Mouse (Mus musculus) left cerebral cortex, postnatal 14 days (tissue): ENCODE data around the gene Icmt. TPM values are rescaled to one million over a fixed set of nuclear protein-coding genes. Genes with fewer than 3 reads are reported as not detected.

Experiments
- DNase-seq, 2 experiments: peaks; one replicate each; pipeline ENCODE4 v3.0.0; 2021 to 2022; ENCODE audit warnings: low spot score in 2 of 2, mixed read lengths in 1 of 2
- intact Hi-C: fragments of 180-260 bp; cut with DNase I; formaldehyde crosslinking; loops from one replicate; pipeline ENCODE4 v1.15.1; 2025
- long read RNA-seq, 2 experiments: library from polyadenylated mRNA; stranded (forward); transcript quantifications; one replicate each; pipeline ENCODE4 v2.0.0; 2021
- total RNA-seq, 2 experiments: library from RNA; stranded (reverse); gene quantifications; 2 replicates each; pipeline ENCODE4 v1.2.3; 2021

Gene Icmt
- 10 to 100 TPM; 43.1 to 45.0 TPM for total RNA-seq
- long read RNA-seq, experiment 1, full-length matches to known transcripts: 28 of 41 reads
- long read RNA-seq, experiment 1, partial matches to known transcripts: 1 of 41 reads
- long read RNA-seq, experiment 1, other reads (novel, unspliced or antisense): 12 of 41 reads
- long read RNA-seq, experiment 2, full-length matches to known transcripts: 29 of 42 reads
- long read RNA-seq, experiment 2, partial matches to known transcripts: 2 of 42 reads
- long read RNA-seq, experiment 2, other reads (novel, unspliced or antisense): 11 of 42 reads

DNA sequence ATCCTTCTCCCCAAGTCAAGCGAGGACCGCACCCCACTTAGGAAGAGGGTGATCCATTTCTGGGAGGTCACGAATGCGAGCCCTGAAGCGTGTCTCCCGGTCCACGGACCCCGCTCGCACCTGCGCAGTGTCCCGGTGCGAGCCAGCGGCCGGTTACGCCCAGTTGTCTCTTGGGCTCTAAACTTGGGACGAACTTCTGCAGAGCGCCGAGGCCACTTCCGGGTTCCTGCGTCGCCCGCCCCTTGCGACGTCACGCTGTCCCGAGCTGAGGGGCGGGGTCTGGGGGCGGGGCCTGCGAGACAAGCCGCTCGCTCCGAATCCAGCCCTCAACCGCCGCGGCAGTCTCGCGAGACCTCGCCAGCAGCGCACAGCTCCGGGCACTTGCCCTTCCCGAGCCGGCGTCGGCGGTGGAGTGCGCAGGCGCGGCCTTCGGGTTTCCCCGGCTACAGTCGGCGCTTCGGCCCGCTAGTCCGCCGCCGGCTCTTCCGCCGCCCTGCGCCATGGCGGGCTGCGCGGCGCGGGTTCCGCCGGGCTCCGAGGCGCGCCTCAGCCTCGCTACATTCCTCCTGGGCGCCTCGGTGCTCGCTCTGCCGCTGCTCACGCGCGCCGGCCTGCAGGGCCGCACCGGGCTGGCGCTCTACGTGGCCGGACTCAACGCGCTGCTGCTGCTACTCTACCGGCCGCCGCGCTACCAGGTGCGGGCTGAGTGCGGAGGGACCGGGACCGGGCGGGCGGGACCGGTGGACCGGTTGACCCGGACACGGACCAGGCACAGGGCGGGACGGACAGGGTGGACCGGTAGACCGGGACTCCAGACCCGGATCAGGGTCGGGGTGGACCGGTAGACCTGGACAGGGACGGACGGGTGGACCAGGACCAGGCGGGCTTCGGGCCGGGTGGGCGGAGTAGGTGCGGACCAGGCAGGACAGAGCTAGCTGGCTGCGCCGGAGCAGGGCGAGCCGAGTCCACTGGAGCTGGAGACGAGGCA, at the start of gene Icmt:
Gene Icmt, plus strand, starts transcription at position 354 of the 988 bp plus-strand sequence.
- DNase-seq: peak; percentile 99
- intact Hi-C loops: loop anchor here (10.0 kb wide), 1 partner anchor 1658 kb away; the partner anchor contains the start of gene A430005L14Rik

DNA sequence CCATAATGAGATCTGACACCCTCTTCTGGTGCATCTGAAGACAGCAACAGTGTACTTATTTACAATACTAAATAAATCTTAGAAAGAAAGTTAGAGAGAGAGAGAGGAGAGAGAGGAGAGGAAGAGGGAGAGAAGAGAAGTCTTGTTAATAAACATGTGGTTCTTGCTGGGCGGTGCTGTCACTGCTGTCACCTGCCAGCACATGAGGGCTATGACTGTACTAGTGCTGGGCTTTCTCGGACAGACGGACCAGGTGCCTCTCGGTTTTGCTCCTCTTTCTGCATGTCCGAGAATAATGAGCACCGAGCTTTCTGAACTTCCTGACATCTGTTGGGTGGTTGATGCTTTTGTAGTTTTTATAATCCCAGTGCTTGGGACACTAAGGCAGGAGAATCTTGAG, 46.4 kb upstream of the Icmt start:
- intact Hi-C loops: no loop called here
- DNase-seq: no peak

DNA sequence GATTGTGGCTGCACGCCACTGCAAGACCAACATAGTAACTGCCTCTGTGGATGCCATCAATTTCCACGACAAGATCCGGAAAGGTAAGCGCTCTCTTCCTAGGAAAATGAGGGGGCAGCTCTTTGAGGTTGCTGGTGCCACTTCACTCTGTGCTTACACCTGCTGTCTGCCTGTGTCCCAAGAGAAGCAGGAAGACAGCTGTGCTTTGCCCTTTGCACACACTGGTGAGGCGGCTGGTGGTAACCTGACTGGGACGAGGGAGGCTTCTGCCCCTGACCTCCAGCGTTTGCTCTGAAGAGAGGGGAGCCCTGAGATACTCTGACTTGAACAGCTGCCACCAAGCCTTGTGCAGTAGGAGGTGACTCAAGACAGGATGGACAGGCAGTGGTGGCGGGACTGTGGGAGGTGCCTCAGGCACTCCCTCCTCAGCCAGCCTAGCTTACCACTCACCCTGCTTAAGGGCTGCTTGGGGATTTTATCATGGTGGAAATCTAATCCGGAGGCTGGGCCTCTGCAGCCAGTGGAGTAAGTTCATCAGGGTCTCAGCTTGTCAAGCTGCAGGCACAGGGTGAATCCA, 43.8 kb upstream of the Icmt start:
- DNase-seq: no peak
- intact Hi-C loops: no loop called here

DNA sequence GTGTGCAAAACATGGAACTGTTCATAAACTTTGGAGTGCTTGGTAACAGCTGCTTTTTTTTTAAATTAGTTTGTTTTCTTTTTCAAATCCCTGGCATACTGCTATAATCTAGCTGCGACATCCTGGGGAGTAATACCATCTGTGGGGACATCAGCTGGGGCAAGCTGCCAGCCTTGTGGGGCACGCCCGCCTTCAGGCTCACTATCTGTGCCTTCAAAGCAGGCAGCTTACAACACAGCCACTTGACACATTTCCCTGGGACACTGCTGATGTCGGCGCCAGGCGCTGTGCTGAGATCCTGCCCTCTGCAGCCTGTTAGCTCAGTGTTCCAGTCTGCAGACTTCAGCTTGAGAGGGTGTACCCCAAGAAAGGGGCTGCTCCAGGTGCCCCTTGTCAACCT, 40.0 kb upstream of the Icmt start:
- intact Hi-C loops: no loop called here
- DNase-seq: peak; percentile 74 to 84

DNA sequence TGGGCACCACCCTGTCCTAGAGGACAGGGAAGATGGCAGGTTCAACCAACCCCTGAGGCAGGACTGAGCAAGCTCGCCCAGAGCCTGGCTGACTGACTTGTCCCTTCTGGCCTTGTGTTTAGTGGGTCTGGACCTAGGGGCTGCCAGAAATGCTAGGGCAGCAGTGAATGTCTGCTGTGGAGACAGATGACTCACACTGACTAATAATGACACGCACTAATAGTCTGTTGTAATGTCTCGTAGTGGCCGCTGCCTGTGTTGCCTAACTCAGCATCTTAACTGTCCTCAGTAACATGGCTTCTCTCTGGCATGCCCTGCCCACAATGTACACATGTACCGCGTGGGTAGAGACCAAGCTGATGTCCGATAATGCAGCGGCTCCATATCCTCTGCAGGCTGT, 36.6 kb upstream of the Icmt start:
- no peak for DNase-seq
- intact Hi-C loops: loop anchor here (5.0 kb wide), 1 partner anchor 33 kb away; no protein-coding TSS in a partner anchor

DNA sequence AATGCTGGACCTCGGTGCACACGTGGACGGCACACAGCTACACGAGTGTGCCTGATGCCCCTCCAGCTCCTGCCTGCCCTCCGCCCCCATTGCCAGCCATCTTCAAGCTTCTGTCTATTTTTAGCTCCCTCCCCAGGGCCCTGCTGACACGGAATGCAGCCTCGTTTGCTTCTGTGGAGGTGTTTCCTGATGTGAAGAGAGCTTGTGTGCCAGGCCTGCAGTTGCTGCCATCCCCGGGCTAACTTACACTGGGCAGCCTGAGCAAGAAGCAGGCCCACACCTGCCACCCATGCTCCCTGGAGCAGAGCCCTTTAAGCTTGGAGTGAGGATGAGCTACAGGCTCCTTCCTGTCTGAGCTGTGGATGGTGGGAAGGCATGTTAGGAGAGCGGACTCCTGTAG, 34.8 kb upstream of the Icmt start:
- no peak for DNase-seq
- intact Hi-C loops: loop anchor here (5.0 kb wide), 1 partner anchor 35 kb away; no protein-coding TSS in a partner anchor

DNA sequence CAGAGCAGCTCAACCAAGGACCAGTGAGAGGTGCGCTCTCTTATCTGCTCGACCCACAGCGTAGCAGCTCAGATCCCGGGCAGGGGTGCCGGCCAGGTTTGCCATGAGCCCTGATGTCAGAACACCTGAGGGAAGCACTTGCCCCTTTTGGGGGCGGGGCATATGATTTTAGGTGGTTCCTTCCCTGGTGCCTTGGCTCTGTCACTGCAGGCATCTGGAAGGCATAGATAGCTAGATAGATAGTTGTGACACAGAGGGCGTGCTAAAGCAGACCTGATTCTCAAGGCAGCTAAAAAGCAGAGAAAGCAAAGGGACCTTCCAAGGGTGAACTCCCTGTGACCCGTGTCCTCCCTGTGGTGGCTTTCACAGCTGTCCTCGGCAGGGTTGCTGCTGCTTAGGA, 33.9 kb upstream of the Icmt start:
- intact Hi-C loops: loop anchor here (5.0 kb wide), 1 partner anchor 36 kb away; no protein-coding TSS in a partner anchor
- no peak for DNase-seq

DNA sequence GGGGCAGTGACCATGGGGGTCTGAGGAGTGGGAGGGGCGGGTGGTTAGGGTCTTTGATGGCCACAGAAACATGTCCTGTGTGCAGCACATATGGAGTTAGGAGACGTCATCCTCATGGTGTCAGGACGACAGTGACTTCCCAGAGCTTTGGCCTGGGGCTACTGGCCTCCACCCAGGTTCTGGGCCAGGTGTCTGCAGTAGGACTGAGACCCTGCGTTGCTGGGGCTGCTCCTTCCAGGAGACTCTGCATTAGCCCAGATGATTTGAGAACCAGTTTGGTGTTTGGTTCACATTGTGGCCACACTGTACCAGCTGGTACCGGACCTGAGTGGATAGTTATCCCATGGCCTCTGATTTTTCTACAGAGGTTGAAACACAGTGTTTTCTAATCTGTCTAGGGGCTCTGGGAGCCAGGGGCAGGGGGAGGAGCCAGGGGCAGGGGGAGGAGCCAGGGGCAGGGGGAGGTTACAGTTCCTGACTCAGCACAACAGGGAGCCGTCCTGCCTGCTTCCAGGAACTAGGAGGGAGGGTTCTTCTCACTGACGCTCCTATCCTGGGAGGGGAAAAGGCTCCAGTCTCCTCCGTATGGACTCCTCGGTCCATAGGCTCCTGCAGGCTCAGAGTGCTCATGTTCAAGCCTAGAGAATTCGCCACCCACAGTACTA, 33.4 kb upstream of the Icmt start:
- intact Hi-C loops: loop anchor here (5.0 kb wide), 1 partner anchor 36 kb away; no protein-coding TSS in a partner anchor
- no peak for DNase-seq

DNA sequence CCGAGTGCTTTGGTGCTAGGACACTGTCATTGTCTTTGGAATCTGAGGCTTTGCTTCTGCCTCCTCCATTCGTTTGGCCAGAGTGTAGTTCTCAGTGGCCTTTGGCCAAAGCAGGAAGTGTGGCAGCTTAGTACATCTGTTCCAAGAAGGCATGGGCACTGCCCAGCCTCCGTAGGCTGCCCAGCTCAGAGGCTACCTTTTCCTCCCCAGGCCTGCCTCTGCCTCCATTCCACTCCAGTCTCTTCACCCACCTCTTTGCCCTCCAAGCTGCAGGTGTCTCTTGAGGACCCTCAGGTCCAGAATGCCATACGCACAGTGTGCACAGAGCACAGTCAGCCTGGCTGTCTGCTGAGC, 32.9 kb upstream of the Icmt start:
- intact Hi-C loops: loop anchor here (5.0 kb wide), 1 partner anchor 37 kb away; no protein-coding TSS in a partner anchor
- no peak for DNase-seq

DNA sequence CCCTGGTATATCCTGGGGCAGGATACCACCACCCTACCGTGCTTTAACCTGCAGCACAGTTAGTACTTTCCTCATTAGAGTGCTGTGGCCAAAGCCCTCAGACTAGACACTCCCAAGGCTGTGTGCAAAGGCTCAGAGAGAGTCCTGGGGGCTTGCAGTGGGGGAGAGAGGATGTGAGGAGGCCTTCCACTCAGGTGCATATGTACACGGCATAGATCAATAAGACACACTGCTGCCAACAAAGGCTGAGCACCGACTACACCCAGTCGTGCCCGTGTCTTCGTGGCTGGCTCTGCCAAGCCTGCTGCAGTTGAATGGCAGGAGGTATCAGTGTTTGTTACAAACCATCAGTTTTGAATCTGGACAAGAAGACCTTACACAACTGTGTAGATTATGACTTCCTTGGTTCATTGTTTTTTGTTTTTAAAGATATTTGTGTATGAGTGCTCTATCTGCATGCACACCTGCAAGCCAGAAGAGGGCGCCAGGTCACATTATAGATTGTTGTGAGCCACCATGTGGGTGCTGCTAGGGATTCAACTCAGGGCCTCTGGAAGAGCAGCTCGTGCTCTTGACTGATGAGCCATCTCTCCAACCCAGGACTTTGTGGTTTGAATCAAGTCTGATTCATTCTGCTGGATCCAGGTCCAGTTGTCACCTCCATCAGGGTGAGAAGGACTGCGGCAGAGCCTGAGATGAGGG, 32.0 kb upstream of the Icmt start:
- no peak for DNase-seq
- intact Hi-C loops: loop anchor here (5.0 kb wide), 1 partner anchor 38 kb away; no protein-coding TSS in a partner anchor

DNA sequence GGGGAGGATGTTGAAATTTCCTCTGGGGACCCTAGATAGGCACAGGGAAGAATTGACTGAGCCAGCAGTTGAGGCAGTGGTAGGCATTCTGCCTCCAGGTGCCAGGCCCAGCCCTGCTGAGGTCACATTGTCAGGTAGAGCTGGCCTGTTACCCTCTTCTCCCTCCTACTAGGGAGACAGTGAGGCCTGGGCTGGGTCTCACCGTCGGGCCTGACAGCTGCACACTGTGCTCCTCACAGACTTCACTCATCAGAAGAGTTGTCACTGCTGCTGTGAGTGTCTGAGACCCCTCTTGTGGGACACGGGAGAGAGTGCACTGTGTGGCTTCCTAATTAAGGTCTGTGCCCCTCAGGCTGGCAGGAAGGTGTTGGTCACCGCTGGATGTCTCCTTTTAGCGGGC, 31.2 kb upstream of the Icmt start:
- no peak for DNase-seq
- intact Hi-C loops: no loop called here

DNA sequence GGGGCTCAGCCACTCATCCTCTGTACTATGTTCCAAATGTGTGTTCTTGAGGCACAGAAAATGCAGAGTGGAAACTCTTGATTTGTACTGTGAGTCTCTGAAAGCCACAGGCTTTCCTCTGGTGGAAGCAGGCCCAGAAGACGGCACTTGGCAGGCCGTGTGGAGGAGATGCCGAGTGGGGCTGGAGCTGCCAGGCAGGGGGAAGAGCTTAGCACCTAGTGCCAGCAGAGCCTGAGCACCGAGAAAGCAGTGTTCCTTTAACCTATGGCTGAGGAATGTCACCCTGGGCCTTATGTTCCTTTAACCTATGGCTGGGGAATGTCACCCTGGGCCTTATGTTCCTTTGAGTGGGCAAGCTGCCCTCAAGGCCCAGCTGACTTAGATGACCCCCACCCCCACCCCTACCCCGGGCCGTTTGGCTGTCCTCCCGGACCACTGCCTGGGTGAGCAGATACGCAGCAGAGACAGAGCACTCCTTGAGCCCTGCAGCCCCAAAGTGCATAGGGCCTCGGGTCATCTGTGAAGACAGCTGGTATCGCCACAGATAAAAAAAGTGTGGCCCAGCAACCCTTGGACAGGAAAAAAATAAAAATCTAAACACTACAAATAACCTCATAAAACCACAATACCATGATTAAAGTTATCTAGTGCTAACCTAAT, 30.7 kb upstream of the Icmt start:
- peak; percentile 57 to 61 for DNase-seq
- intact Hi-C loops: no loop called here

DNA sequence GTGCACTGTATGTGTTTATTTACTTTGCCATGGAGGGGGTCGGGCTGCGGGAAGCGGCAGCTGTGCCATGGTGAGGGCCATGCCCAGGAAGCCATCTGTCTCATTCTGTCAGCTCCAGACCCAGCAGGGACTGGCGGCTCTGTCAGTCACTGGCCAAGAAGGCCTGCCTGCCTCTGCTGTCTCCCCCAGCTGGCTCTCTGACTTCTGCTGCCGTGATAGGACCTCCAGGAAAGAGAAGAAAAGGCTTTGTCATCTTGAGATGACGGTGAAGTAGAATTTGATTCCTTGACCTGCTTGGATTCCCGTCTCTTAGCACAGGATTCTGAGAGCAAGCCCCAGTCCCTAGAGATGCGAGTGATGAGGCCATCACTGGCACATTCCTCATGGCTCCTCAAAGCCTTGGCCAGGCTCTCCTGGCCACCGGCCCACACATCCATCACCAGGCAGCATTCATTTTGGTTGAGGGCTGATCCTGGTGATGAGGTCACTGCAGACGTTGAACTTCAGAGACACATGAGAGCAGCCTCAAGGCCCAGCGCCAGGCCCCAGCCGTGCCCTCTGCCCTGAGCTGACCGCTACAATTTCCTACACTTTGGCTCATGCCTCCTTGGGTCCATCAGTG, 29.2 kb upstream of the Icmt start:
- no peak for DNase-seq
- intact Hi-C loops: no loop called here

DNA sequence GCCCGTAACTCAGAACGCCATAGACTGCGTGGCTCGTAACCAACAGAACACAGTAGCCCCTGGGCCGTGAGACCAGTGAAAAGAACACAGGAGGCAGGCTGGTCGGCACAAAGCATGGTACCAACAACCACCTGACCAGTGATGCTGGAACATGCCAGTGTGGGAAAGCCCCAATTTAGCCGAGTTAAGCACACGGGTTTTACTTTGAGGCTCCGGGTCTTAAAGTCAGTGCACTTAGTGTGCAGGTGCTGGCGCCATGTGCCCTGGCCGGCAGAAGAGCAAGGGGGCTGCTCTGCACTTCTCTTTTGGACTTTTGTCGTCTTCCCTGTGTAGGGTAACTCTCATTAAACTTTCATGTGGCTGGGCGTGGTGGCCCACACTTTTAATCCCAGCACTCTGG, 27.1 kb upstream of the Icmt start:
- DNase-seq: no peak
- intact Hi-C loops: no loop called here

DNA sequence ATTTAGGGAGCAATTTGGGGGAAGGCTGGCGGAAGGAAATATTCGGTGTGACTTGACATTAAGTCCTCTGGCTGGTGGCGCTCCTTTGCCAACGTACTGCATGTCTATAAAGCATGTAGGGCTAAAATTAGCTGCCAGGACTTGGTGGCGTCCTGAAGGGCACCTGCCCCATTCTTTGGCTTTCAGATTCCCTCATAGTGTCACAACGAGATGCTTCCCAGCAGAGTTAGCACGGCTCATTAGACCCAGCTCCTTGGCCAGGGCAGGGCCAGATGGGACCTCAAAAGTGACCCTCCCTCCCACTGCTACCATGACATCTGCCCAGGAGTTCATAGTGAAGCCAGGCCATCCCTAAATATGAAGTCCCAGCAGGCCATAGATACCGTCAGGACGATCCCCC, 26.4 kb upstream of the Icmt start:
- DNase-seq: no peak
- intact Hi-C loops: no loop called here

DNA sequence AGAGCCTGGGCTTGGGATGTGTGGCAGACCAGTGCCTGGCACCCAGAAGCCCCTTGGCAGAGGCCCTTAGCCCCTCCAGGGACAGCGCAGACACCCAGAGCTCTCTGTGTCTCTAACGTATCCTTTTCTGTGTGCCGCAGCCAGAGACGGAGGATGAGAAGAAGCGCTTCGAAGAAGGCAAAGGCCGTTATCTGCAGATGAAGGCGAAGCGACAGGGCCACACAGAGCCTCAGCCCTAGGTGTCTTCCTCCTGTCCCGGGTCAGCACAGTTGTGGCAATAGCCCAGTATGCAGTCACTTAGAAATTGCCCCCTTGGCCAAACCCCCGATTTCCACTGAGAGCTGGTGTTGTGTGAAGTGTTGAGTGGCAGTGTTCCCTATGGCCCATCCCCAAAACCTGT, 25.7 kb upstream of the Icmt start:
- intact Hi-C loops: no loop called here
- no peak for DNase-seq

DNA sequence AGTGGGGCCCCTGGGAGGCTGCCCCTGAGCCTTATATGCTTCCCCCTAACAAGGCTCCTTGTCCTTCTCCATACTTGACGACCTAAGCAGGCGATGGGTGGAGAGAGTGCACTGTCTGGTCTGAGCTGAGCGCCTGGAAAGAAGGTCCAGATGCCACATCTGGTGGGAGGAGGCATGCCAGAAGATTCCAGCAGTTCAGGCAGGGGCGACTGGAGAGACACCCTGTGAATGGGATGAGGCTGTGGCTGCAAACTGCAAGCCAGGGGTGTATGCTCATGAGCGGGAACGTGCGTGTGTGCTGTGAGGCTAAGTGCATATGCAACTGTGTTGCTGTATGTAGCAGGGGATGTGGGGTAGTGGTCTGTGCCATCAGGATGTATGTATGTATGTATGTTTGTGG, 25.0 kb upstream of the Icmt start:
- DNase-seq: no peak
- intact Hi-C loops: no loop called here

DNA sequence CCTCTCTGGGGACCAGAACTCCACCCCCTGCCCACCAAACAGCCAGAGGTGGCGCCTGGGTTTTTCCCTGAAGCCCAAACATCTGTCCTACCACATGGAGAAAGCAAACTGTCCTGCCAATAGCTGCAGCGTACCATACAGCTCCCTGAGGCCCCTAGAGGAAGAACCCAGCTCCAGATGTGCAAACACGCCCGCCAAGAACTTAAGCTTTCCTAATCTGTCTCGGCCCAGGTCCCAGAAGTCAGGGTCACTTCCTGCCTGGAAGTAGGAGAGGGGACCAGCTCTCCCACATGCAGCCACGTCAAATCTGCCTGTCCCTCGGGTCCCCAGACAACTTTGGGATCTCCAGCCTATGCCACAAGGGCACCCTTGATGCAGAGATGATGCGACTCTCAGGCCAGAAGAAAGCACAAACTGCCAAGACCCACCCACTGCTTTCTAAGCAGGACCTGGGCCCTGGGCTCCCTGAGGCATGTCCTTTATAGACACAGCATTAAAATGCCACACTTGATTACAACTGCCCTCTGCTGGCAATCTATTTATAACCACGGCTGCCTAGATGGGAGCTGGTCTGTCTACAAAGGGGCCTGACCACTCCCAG, 24.5 kb upstream of the Icmt start:
- no peak for DNase-seq
- intact Hi-C loops: no loop called here
